Mouse (Mus musculus): Measurements from ENCODE around the gene Flnb. TPM values are rescaled to one million over a fixed set of nuclear protein-coding genes. Genes with fewer than 3 reads are reported as not detected.

The Flnb gene
- polyA plus RNA-seq, 1 experiment from 2014 or later: 12.0 TPM

DNA sequence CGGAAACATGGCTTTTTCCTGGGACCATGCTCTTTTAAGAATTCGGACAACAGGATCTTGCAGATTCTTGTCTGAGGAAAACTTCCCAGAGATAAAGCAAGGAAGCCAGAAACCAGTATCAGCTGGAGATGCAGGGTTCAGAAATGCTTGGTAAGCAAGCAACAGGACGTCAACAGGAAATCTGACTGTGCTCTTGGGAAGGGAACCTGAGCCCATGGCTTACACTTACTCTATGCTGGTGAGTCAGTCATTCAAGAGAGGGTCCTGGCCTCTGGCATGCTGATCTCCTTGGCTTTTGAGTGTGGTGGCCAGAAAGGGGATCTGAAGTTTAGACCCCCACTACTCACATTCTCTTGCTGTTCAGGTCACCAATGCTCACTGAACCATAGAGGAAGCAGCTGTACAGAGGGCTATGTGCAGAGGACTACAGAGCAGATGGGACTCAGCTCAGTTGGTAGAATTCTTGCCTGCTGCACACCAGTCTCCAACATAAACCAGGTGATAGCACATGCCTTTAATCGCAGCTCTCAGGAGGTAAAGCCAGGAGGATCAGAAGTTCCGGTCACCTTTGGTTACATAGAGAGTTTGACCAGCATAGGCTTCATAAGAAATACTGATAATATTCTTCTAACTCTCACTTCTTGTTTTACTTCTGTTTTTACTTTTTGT lies 173.5 kb downstream of the Flnb start:
- Histone ChIP-seq H3K36me3 (ENCODE audit: control insufficient read depth, insufficient read depth, low read length) (no peaks in the 10 kb centered on the region), H3K4me3 (ENCODE audit: low read depth, low read length) (no peak overlapping the region), H3K9ac (ENCODE audit: low read length) (no peak overlapping the region), H3K4me2 (no peak overlapping the region), H3K9me3 (ENCODE audit: control insufficient read depth, low read length) (no peaks in the 10 kb centered on the region), H3K4me1 (ENCODE audit: control insufficient read depth, insufficient read depth, low read length) (no peaks in the 10 kb centered on the region), H3K27ac (ENCODE audit: low read depth, low read length) (no peak overlapping the region), H3K27me3 (ENCODE audit: control insufficient read depth, insufficient read depth, low read length) (no peaks in the 10 kb centered on the region)
- WGBS: 71% methylated on average over 5 of the region's 5 CpGs
- no peak for ATAC-seq (ENCODE audit: low FRiP score)
- no peak for DNase-seq (ENCODE audit: low spot score, missing footprints)

DNA sequence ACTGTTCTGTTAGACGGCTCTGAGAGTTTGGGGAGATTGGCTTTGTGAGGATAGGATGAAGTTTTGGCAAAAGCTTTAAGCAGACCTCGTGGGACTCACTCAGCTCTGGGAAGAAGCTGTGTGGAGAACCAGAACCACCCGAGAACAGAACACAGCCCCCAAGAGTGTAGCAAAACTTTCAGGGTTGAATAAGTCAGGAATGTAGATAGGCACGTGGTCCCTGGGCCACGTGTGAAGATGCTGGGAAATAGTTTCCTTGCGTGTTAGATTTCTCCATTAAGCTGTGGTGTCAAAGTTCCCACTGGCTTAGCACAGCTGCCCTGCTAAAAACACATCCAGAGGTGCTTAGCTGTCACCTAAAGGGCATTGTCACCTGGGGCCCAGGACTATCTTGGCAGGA lies 174.4 kb downstream of the Flnb start:
- Histone ChIP-seq H3K27ac (ENCODE audit: low read depth, low read length) (no peak overlapping the region), H3K4me3 (ENCODE audit: low read depth, low read length) (no peak overlapping the region), H3K4me1 (ENCODE audit: control insufficient read depth, insufficient read depth, low read length) (no peaks in the 10 kb centered on the region), H3K4me2 (no peak overlapping the region), H3K9me3 (ENCODE audit: control insufficient read depth, low read length) (no peaks in the 10 kb centered on the region), H3K27me3 (ENCODE audit: control insufficient read depth, insufficient read depth, low read length) (no peaks in the 10 kb centered on the region), H3K9ac (ENCODE audit: low read length) (no peak overlapping the region), H3K36me3 (ENCODE audit: control insufficient read depth, insufficient read depth, low read length) (no peaks in the 10 kb centered on the region)
- ATAC-seq (ENCODE audit: low FRiP score) (no peak), DNase-seq (ENCODE audit: low spot score, missing footprints) (no peak)
- 77% methylated on average over 6 of the region's 6 CpGs for WGBS

DNA sequence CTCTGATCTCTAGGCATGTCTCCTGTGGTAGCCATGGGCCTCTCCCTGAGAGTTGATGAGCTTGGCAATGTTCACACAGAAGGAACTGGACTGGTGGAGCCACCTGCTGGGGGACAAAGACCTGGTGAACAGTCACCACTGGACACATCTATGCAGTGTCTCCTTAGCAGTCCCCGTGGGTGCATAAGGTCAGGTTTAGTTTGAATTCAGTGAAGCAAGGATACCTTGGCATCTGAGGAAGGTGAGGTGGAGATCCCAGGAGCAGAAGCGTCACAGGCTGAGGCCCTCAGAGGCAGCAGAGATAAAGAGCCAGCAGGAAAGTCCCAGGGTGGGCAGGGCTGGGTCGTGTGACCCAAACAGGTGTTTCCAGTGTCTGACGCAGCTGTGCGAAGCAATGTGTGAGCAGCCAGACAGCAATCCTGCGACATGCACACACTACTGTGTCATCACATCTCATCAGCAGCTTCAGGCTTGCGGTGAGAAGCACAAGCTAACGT lies 176.6 kb downstream of the Flnb start, which contains the start of gene Dnase1l3:
Gene Dnase1l3, minus strand, starts transcription at position 303 of the 497 bp plus-strand sequence.
- no peak within 1 kb of the TSS for H3K4me2 ChIP-seq
- H3K27ac ChIP-seq (ENCODE audit: low read depth, low read length): no peak within 1 kb of the TSS
- no peaks in the 10 kb centered on the region for H3K9me3 ChIP-seq (ENCODE audit: control insufficient read depth, low read length)
- whole genome bisulfite sequencing: 74% methylated on average over 8 of the region's 8 CpGs
- H3K4me1 ChIP-seq (ENCODE audit: control insufficient read depth, insufficient read depth, low read length): no peaks in the 10 kb centered on the region
- no peaks in the 10 kb centered on the region for H3K36me3 ChIP-seq (ENCODE audit: control insufficient read depth, insufficient read depth, low read length)
- DNase-seq (ENCODE audit: low spot score, missing footprints) (no peak), ATAC-seq (ENCODE audit: low FRiP score) (0 out of 2 replicates have a peak, but pooled peaks have one; percentile 20)
- no peak within 1 kb of the TSS for H3K4me3 ChIP-seq (ENCODE audit: low read depth, low read length)
- H3K9ac ChIP-seq (ENCODE audit: low read length): no peak within 1 kb of the TSS
- no peaks in the 10 kb centered on the region for H3K27me3 ChIP-seq (ENCODE audit: control insufficient read depth, insufficient read depth, low read length)

DNA sequence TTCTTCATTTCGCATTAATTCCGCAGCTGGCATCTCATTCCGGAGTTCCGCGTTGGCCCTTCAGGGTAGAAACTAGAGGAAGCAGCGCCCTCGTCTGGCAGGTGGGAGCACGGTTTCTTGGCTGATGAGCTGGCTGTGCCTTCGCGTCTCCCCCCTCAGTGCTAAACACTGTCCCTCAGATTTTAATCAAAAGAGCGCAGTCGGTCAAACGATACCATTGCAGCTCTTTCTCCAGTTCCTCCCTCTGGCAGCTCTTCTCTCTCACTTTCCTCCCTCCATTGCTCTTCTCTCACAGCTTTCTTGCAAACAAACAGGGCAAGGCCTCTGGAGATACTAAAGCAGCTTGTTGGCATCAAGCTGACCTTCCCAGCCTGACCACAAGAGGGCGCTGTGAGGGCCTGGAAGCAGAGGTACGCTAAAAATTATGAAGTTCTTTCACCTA lies 179.5 kb downstream of the Flnb start:
- no peak overlapping the region for H3K27ac ChIP-seq (ENCODE audit: low read depth, low read length)
- ATAC-seq (ENCODE audit: low FRiP score) (peak; percentile 69), DNase-seq (ENCODE audit: low spot score, missing footprints) (peak; percentile 98)
- no peaks in the 10 kb centered on the region for H3K36me3 ChIP-seq (ENCODE audit: control insufficient read depth, insufficient read depth, low read length)
- 1% methylated on average over 15 of the region's 15 CpGs for WGBS
- peak overlapping the region; percentile 13; the same call in 1 of the 2 replicates for H3K4me3 ChIP-seq (ENCODE audit: low read depth, low read length)
- H3K9ac ChIP-seq (ENCODE audit: low read length): peak overlapping the region; percentile 52
- peaks cover 16% of the 10 kb centered on the region for H3K27me3 ChIP-seq (ENCODE audit: control insufficient read depth, insufficient read depth, low read length)
- peak overlapping the region; percentile 39; the same call in 1 of the 2 replicates for H3K4me2 ChIP-seq
- H3K4me1 ChIP-seq (ENCODE audit: control insufficient read depth, insufficient read depth, low read length): 0 out of 2 replicates have a peak, but pooled peaks cover under 1% of the 10 kb centered on the region
- H3K9me3 ChIP-seq (ENCODE audit: control insufficient read depth, low read length): no peaks in the 10 kb centered on the region

DNA sequence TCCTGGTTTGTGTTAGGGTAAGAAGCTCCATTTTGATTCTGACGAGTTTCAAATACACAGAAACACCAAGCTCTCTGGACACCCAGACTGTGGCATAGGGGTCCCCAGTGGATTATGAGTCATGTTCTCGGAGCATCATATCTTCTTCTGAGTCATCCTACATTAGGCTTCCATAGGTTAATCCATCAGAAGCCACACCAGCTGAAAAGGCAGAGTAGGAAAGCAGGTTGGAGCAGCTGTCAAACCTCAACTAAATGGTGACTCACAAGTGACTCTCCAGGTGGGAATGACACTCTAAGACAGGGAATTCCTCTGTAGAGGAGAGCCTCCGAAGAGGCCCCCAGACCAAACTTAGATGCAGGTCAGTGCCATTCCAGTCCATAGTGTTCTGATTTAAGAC lies 181.3 kb downstream of the Flnb start:
- ATAC-seq (ENCODE audit: low FRiP score) (no peak), DNase-seq (ENCODE audit: low spot score, missing footprints) (no peak)
- Histone ChIP-seq H3K27ac (ENCODE audit: low read depth, low read length) (no peak overlapping the region), H3K36me3 (ENCODE audit: control insufficient read depth, insufficient read depth, low read length) (no peaks in the 10 kb centered on the region), H3K9ac (ENCODE audit: low read length) (no peak overlapping the region), H3K4me2 (no peak overlapping the region), H3K4me1 (ENCODE audit: control insufficient read depth, insufficient read depth, low read length) (peaks cover 9% of the 10 kb centered on the region; the same call in 1 of the 2 replicates), H3K4me3 (ENCODE audit: low read depth, low read length) (no peak overlapping the region), H3K9me3 (ENCODE audit: control insufficient read depth, low read length) (no peaks in the 10 kb centered on the region), H3K27me3 (ENCODE audit: control insufficient read depth, insufficient read depth, low read length) (peaks cover 20% of the 10 kb centered on the region)
- WGBS: 81% methylated on average over 3 of the region's 3 CpGs

DNA sequence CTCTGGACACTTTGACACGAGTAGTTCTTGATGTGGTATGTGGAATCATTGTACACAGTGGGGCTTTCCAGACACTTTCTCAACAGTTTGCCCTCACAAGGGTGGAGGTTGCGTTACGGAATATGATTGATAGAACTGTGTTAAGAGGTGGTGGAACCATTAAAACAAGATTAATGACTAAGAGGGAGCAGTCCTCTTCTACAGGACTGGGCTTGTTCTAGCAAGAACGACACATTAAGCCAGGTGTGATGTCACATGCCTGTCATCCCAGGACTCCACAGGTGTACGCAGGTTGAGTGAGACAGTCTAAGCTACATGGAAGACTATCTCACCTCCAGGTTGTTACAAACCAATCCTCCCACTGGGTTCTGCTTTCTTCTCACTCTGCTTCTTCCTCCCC lies 181.7 kb downstream of the Flnb start:
- no peak overlapping the region for H3K4me3 ChIP-seq (ENCODE audit: low read depth, low read length)
- 84% methylated on average over 5 of the region's 5 CpGs for WGBS
- H3K9me3 ChIP-seq (ENCODE audit: control insufficient read depth, low read length): no peaks in the 10 kb centered on the region
- H3K27ac ChIP-seq (ENCODE audit: low read depth, low read length): no peak overlapping the region
- no peaks in the 10 kb centered on the region for H3K36me3 ChIP-seq (ENCODE audit: control insufficient read depth, insufficient read depth, low read length)
- no peak overlapping the region for H3K9ac ChIP-seq (ENCODE audit: low read length)
- peaks cover 9% of the 10 kb centered on the region; the same call in 1 of the 2 replicates for H3K4me1 ChIP-seq (ENCODE audit: control insufficient read depth, insufficient read depth, low read length)
- ATAC-seq (ENCODE audit: low FRiP score): no peak
- DNase-seq (ENCODE audit: low spot score, missing footprints): no peak
- peaks cover 20% of the 10 kb centered on the region for H3K27me3 ChIP-seq (ENCODE audit: control insufficient read depth, insufficient read depth, low read length)
- no peak overlapping the region for H3K4me2 ChIP-seq

DNA sequence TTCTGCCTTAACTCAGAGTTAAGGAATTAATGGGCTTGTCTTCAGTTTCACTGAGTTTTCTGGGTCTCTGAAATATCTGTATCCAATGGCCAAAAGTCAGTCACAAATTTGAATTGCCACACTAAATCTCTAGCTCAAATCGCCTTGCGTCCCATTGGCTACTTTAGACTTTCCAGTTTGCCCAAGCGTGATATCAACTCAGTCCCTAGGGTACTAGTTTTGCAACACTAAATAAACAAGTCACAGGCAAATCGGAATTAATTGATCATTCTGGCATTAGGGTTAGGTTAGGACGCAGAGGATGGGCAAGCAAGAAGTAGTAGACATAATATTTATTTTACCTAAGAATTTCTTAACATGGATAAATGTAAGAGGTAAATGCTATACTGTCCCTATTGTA lies 182.5 kb downstream of the Flnb start:
- no peak overlapping the region for H3K9ac ChIP-seq (ENCODE audit: low read length)
- H3K4me2 ChIP-seq: no peak overlapping the region
- 86% methylated on average over 5 of the region's 5 CpGs for WGBS
- H3K4me1 ChIP-seq (ENCODE audit: control insufficient read depth, insufficient read depth, low read length): peaks cover 9% of the 10 kb centered on the region; the same call in 1 of the 2 replicates
- peaks cover 20% of the 10 kb centered on the region for H3K27me3 ChIP-seq (ENCODE audit: control insufficient read depth, insufficient read depth, low read length)
- no peak overlapping the region for H3K4me3 ChIP-seq (ENCODE audit: low read depth, low read length)
- no peaks in the 10 kb centered on the region for H3K36me3 ChIP-seq (ENCODE audit: control insufficient read depth, insufficient read depth, low read length)
- DNase-seq (ENCODE audit: low spot score, missing footprints): no peak
- no peaks in the 10 kb centered on the region for H3K9me3 ChIP-seq (ENCODE audit: control insufficient read depth, low read length)
- H3K27ac ChIP-seq (ENCODE audit: low read depth, low read length): no peak overlapping the region
- ATAC-seq (ENCODE audit: low FRiP score): no peak

Other genes with a start within 250 kb of the Flnb start
- gene Gm3558, start 249.4 kb upstream of the Flnb start, polyA plus RNA-seq (2014; fragmentation: Nextera tagmentation; extraction: Ambion mirVana): 0.60 and 1.5 TPM in 2 replicates
- not detected in 2 replicates for gene Gm10338, start 222.4 kb upstream of the Flnb start, polyA plus RNA-seq (2014; fragmentation: Nextera tagmentation; extraction: Ambion mirVana)
- gene Gm10128, start 174.0 kb upstream of the Flnb start, polyA plus RNA-seq (2014; fragmentation: Nextera tagmentation; extraction: Ambion mirVana): not detected in 2 replicates
- gene Gm26661, start 26.4 kb upstream of the Flnb start, polyA plus RNA-seq (2014; fragmentation: Nextera tagmentation; extraction: Ambion mirVana): not detected in 2 replicates
- gene Gm45521, start 139.3 kb downstream of the Flnb start, polyA plus RNA-seq (2014; fragmentation: Nextera tagmentation; extraction: Ambion mirVana): 0.36 TPM in 1 of 2 replicates, not detected in the other
- 0.07 and 0.23 TPM in 2 replicates for gene Dnase1l3, start 176.6 kb downstream of the Flnb start, polyA plus RNA-seq (2014; fragmentation: Nextera tagmentation; extraction: Ambion mirVana)
- 15.6 and 16.5 TPM in 2 replicates for gene Abhd6, start 184.9 kb downstream of the Flnb start, polyA plus RNA-seq (2014; fragmentation: Nextera tagmentation; extraction: Ambion mirVana)

All from midbrain, embryonic 11.5 days (tissue).